Mouse (Mus musculus): ENCODE measurements at regions not wholly inside any gene's neighbourhood (a gene's known extent, or its start where the extent isn't known, plus 50 kb on each side); places are given as distances from the start of the nearest gene placed in this dataset.

- no peak for DNase-seq (ENCODE audit: inconsistent age in 2 of 2, low spot score in 1 of 2)
These were observed 222.8 kb upstream of the 4931408C20Rik start for GRCm38 (mm10) chr1:26909926-26910665.

- DNase-seq (ENCODE audit: inconsistent age in 2 of 2, low spot score in 1 of 2), result peak in 1 of 2 experiments; percentile 59
These were observed 215.0 kb upstream of the 4931408C20Rik start for GRCm38 (mm10) chr1:26902306-26902705.

DNA sequence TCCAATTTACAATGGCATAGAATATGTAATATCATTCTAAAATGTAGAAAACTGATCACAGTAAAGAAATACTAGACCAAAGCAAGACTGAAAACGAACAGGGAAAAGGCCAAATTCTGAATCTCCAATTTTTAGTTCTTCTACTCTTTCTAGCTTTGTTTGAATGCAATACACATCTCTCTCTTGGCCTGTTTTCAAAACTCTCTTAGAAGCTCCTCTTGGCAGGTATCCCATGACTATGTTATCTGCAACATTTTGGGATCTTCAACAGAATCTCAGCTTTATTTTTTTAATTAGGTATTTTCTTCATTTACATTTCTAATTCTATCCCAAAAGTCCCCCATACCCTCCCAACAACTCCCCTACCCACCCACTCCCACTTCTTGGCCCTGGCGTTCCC is 170.2 kb upstream of the 4931408C20Rik start:
- DNase-seq (ENCODE audit: inconsistent age in 2 of 2, low spot score in 1 of 2), result no peak

DNA sequence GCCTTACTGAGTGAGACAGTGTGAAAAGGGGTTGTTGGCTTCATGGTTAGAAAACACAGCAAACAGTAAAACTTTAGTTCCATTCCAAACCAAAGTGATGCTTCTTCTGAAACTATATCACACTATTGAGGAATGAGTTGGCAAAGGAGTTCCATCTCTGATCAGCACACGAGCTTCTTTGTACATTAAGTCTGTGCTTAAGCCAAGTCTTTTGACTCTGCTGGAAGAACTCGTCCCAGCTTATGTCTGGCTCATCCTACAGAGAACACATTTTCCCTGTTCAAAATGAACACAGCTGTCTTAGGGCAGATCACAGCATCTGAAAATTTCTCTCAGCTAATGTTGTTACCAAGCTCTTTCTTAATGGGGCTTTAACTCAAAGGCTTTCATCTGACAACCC is 166.5 kb upstream of the 4931408C20Rik start:
- no peak for DNase-seq (ENCODE audit: inconsistent age in 2 of 2, low spot score in 1 of 2)

DNA sequence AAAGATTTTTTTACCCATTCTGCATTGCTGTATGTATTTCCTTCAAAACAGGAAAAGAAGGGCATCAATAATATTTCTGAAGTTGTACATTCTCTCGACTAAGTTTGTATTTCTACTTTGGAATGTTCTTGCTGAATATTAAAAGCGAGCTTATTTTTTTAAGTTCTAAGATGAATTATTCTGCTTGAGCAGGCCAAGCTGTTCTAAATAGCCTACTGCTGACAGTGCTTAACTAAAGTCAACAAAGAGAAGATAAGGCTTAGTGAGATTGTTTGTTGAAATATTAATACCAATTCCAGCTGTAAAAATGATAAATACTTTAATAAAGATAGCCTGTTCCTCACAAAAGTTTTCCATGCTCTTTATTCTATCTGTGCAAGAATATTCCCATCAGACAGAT is 122.0 kb upstream of the 4931408C20Rik start:
- DNase-seq (ENCODE audit: inconsistent age in 2 of 2, low spot score in 1 of 2), result no peak

DNA sequence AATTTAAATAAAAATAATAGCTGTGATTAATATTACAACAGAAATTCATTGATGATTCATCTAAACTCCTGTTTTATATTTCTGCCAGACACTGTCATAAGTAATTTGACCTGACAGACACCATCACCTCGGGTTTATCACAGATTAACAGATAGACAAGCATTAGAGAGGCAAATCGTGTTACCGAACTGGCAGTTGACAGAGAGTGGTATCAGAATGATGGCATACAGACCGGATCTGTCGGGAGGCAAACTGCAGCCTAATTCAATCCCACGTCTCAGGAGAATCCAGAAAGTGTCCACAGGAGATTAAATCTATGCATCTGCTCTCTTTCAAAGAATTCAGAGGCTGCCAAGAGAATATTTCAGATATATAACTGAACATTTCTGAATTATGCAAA is 77.8 kb upstream of the 4931408C20Rik start:
- DNase-seq (ENCODE audit: inconsistent age in 2 of 2, low spot score in 1 of 2), result peak; percentile 4 to 54
